Mouse (Mus musculus) CD4-positive helper T cell, adult 2 months (primary cell): ENCODE measurements around the gene Dynlt1b.
A peak's percentile ranks its signal among the peaks of the same experiment; 100 is the strongest.
"Not testable (repeated sequence)": the region's sequence is repeated elsewhere in the genome, so short reads cannot be mapped to it uniquely, and the experiment has no call there.

ENCODE experiments used
- DNase-seq: peaks from one replicate; pipeline ENCODE4 v3.0.0-alpha.2; 2012; ENCODE audit warnings: low read depth, missing footprints, low spot score

The Dynlt1b gene

DNA sequence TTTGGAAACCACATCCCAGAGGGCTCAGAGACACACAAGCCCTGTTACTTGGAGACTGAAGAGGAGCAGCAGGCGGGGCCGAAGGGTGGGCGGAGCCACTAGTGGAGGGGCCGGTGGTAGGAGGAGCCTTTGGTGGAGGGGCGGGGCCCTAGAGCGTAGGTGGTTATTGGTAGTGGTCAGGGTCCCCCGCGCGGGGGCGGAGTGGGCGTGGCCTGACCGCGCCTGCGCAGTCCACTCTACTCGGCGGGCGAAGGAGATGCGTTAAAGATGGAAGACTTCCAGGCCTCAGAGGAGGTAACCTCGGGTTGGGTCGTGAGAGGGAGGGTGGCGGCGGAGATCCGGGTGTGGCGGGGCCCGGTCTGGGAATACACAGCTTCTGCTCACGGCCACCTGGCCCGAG, at the start of gene Dynlt1b:
TSS of gene Dynlt1b (plus strand) at position 168 of the 400 bp plus-strand sequence.
- peak; percentile 99 for DNase-seq

GRCm38 (mm10) chr17:6380182-6380841, 49.6 kb upstream of the Dynlt1b start:
- DNase-seq, result not testable (repeated sequence)

- not testable (repeated sequence) for DNase-seq
Measured at GRCm38 (mm10) chr17:6381071-6381682, 48.7 kb upstream of the Dynlt1b start.

GRCm38 (mm10) chr17:6386927-6387326, 43.0 kb upstream of the Dynlt1b start:
- DNase-seq, result not testable (repeated sequence)

DNA sequence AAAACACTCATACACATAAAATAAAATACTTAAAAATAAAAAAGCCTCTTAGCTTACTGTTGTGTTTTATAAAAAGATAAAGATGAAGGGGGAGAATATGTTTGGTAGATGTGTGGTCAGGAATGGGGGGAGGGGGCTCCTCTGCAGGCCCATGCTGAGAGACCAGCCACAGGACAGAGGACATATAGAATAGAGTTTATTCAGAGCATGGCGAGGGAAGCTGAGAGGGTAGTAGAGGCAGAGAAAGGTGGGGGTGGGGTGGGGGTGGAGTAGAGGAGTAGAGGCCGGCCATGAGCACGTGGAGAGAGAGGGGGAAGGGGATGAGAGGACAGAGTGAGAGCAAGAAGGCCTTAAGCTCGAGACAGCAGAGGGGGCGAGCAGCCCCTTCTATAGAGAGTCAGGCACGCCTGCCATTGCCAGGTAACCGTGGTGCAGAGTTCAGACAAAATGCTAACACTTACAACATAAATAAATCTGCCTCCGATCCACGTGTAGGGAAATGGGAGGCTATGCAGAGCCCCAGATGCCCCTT, 42.5 kb upstream of the Dynlt1b start:
- DNase-seq, result not testable (repeated sequence)

DNA sequence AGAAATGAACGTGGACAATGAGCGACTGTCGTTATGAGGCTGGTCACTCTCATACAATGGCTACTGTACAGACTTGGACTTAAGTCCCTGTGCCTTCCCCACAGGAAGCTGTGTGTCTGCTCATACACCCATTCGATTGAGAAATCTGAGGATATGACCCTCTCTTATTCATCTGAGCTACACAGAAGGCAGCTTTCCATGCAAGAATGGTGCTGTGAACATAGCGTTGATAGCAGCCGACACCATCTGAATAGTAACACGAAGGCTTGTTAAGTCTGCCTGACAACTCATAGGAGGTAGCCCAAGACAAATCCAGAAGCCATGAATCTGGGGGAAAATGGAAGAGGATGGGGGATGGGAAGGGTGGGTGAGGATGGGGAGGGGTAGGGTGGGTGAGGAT, 40.4 kb upstream of the Dynlt1b start:
- DNase-seq, result not testable (repeated sequence)

- DNase-seq, result peak; percentile 46
Measured at GRCm38 (mm10) chr17:6390731-6391130, 39.2 kb upstream of the Dynlt1b start.

DNA sequence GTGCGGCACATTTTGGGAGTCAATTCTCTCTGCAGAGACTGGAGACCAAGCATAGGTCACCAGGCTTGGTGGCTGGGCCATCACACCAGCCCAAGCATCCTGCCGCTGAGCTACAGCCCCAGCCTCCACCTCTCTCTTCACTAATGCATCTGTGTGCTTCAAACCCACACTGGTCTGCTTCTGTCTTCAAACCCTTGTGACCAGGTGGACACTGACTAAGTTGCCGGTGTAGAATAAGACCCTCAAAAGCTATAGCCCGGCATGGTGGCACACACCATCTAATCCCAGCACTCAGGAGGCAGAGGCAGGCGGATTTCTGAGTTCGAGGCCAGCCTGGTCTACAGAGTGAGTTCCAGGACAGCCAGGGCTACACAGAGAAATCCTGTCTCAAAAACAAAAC, 38.2 kb upstream of the Dynlt1b start:
- not testable (repeated sequence) for DNase-seq

DNA sequence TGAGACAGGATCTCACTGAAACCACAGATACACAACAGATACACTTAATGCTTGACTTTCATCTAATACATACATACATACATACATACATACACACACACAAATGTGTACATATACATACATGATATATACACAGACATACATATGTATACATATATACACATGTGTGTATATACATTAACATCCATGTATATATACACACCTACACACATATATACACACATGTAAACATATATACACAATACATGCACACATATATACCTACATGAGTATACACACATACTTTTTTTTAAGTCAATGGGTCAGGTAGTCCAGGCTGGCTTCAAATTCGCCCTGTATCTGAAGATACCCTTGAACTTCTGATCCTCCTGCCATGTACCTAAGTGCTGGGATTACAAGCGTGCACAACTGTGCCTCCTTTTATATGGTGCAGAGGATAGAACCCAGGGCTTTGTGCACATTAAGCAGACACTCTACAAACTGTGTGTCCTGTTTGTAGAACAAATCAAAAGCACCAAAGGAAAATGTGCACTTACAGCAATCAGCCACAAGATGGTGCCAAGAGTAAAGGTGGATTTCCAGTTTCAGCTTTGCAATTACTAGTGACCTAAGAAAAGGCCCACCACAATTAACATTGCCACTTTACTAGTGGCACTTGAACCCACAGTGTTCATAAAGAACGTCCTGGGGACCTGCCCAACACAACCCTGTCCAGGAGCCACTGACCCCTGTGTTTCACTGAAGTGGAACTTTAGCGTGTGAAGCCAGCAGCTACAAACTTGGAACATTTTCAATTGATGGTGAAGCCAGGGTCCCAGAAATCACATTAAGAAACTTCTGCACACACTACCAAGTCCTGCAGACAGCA, 37.2 kb upstream of the Dynlt1b start:
- DNase-seq, result not testable (repeated sequence)

- DNase-seq, result not testable (repeated sequence)
Measured at GRCm38 (mm10) chr17:6398079-6398478, 31.8 kb upstream of the Dynlt1b start.

DNA sequence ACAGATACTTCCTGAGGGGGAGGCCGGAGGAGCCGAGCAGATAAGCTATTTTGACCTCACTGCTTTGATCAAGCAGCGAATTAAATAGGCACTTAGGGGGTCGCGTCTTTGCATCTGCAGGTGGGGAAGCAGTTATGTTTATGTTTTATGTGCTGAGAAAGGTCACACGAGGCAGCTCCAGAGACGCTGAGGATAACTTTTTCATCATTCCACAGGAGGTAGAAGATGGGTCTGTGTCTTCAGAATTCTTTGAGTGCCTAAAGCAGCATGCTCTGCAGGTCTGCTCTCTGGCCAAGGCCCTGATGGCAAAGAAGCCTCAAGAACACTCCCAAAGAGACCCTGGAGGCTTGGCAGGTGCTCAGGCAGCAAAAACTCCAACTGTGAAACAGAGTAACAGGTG, 31.1 kb upstream of the Dynlt1b start:
- DNase-seq, result not testable (repeated sequence)

DNA sequence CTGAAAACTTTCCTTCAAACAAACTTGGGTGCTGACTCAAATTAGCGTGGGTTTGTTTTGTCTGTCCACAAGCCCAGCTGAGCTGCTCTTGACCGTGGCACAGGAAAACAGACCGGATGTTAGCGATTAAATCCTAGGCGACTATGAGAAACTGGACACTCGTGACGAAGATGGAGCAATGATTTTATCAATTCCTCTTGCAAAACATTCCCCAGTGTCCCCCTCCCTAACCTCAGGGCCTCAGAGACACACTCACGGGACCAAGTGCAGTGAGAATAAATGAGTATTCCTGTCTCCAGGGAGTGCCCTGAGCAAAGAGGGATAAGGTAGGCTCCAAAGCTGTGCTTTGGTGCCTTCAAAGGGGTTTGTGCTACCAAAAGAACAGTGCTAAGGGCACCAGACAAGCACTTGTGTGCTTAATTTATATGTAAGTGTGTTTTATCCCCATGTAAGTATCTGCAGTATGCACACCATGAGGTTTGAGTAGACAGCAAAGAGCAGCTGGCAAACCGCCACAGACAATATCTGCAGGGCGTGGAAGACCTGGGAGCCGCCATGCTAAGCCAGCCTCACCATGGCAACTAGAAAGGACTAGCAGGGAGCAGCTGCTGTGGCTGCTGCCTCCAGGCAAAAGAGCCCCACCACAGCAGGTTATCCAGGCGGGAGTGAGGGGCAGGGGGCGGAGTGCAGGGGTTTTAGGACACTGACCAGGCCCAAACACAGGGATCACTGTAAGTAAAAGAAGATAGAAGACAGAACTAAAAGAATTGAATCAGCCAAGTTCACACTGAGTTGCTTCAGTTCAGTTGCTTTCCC, 30.4 kb upstream of the Dynlt1b start:
- not testable (repeated sequence) for DNase-seq

DNA sequence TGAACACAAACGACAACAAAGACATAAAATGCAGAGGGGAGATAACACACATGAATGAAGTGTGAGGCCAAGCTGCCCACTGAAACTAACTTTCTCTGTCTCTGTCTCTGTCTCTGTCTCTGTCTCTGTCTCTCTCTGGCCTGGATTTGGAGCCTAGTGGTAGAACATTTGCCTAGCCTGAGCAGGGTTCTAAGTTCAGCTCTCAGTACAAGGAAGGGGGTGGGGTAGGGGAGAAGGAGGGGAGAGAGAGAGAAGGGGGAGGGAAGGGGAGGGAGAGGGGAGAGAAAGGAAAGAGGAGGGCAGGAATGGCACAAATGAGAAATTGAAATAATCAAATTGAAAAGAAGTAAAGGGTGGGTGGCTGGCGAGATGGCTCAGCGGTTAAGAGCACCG, 29.8 kb upstream of the Dynlt1b start:
- not testable (repeated sequence) for DNase-seq

DNA sequence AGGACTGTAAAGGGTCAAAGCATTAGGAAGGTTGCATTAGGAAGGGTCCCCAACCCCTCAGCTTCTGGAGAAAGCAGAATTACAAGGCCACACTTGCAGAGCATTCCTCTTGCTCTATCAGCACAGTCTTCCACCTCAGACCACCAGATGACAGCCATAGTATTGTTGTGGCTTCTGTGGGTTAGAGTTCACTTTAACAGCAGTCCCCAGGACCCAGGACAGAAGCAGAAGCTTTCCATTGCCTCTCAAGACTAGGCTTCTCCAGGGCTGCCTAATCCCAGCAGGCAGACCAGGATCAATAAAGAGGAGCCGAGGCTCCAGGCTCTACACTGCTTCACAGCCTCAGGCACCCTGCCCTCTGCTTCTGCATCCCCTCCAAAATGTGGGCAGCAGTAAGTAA, 25.4 kb upstream of the Dynlt1b start:
- DNase-seq, result not testable (repeated sequence)

GRCm38 (mm10) chr17:6406972-6407371, 22.9 kb upstream of the Dynlt1b start:
- not testable (repeated sequence) for DNase-seq

GRCm38 (mm10) chr17:6410713-6411213, 19.1 kb upstream of the Dynlt1b start:
- not testable (repeated sequence) for DNase-seq

DNA sequence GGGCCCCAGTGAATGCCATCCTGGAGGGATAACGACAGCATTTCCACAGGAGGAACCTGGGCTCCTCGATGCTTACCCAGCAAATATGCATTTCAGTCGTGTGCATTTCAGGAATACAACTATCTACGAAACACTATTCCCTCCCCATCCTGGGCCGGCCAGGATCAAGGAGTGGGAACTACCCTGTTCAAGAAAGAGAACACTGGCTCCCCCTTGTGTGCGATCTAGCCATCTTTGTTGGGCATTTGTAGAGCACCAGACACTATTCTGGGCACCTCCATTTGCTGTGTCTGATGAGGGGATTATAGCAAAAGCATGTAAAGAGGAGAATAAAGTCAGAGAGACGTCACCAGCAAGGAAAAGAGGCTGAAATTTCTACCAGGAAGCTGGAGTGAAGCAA, 12.8 kb upstream of the Dynlt1b start:
- not testable (repeated sequence) for DNase-seq

GRCm38 (mm10) chr17:6420557-6420956, 9.4 kb upstream of the Dynlt1b start:
- not testable (repeated sequence) for DNase-seq

DNA sequence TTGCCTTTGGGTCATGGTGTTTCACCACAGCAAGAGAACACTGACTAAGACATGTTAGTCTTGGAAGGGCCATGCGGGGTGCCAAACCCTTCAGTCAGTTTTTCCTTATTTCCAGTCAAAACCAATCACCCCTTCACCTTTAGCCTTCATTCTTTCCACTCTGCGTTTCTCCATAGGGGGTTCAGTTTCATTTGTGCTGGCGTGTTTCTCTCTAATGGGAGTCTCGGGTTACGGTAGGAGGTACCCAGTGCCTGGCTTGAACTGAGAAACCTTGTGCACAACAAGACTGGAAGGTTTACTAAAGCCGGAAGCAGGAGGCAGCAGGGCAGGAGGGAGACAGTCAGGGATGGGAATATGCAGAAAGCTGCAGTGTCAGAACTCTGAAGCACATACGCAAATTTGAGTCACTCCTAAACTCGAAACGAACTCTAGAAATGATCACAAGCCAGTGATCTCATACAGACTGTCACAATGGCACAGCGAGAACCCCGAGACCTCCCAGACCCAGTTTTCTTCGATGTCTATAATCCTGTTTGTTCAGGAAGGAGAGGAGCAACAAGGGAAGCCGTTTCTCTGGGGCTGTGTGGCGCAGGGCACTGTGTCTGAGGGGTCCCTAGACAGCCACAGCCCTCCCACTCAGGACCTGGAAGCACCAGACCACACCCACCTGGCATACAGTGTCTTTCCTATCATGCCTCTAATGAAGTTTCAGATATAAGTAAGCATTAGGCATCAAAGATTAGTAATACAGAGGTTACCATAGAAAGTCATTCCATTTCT, 8.2 kb upstream of the Dynlt1b start:
- not testable (repeated sequence) for DNase-seq

DNA sequence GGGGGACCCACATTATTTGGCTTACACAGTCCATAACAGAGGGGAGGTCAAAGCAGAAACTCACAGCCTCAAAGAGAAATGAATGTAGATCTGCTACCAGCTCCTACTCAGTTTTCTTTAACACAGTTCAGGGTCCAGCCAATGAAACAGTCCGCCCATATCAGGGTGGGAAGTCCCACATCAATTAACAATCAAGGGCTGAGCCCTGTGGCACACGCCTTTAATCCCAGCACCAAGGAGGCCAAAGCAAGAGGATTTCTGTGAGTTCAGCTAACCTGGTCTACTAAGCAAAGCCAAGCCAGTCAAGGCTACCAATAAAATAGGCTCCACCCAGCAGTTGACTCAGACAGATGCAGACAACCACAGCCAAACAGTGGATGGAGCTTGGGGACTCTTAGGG, 7.5 kb upstream of the Dynlt1b start:
- DNase-seq, result not testable (repeated sequence)
